Mouse (Mus musculus): ENCODE data around the gene Olfr54.
"Not testable (repeated sequence)": the region's sequence is repeated elsewhere in the genome, so short reads cannot be mapped to it uniquely, and the experiment has no call there.

The Olfr54 gene

GRCm38 (mm10) chr11:51013936-51014335 lies at the start of gene Olfr54:
TSS of gene Olfr54 (plus strand) at chr11:51014236.
- DNase-seq (ENCODE audit: low spot score in 2 of 2), result no peak

GRCm38 (mm10) chr11:50964886-50965285 lies 49.1 kb upstream of the Olfr54 start:
- DNase-seq (ENCODE audit: low spot score in 2 of 2), result no peak

GRCm38 (mm10) chr11:50966230-50966629 lies 47.8 kb upstream of the Olfr54 start, which contains the start of gene Olfr1378:
TSS of gene Olfr1378 (plus strand) at chr11:50966530.
- no peak for DNase-seq (ENCODE audit: low spot score in 2 of 2)

GRCm38 (mm10) chr11:50977216-50977615 lies 36.8 kb upstream of the Olfr54 start:
- DNase-seq (ENCODE audit: low spot score in 2 of 2), result no peak

GRCm38 (mm10) chr11:50981667-50982066 lies 32.4 kb upstream of the Olfr54 start, which contains the start of gene Olfr1377:
TSS of gene Olfr1377 (plus strand) at chr11:50981967.
- no peak for DNase-seq (ENCODE audit: low spot score in 2 of 2)

GRCm38 (mm10) chr11:51003296-51003695 lies 10.7 kb upstream of the Olfr54 start, which contains the start of gene Olfr51:
TSS of gene Olfr51 (plus strand) at chr11:51003596.
- no peak for DNase-seq (ENCODE audit: low spot score in 2 of 2)

GRCm38 (mm10) chr11:51011821-51012220 lies 2.2 kb upstream of the Olfr54 start:
- DNase-seq (ENCODE audit: low spot score in 2 of 2), result no peak

GRCm38 (mm10) chr11:51016341-51016740 lies 2.3 kb downstream of the Olfr54 start:
- no peak for DNase-seq (ENCODE audit: low spot score in 2 of 2)

GRCm38 (mm10) chr11:51026811-51027210 lies 12.8 kb downstream of the Olfr54 start:
- DNase-seq (ENCODE audit: low spot score in 2 of 2), result not testable (repeated sequence)

- DNase-seq (ENCODE audit: low spot score in 2 of 2), result not testable (repeated sequence)
These were observed 15.3 kb downstream of the Olfr54 start for GRCm38 (mm10) chr11:51029381-51029780.

GRCm38 (mm10) chr11:51030225-51030624 lies 16.2 kb downstream of the Olfr54 start:
- DNase-seq (ENCODE audit: low spot score in 2 of 2), result no peak

- no peak for DNase-seq (ENCODE audit: low spot score in 2 of 2)
These were observed 18.8 kb downstream of the Olfr54 start for GRCm38 (mm10) chr11:51032851-51033250.

GRCm38 (mm10) chr11:51034141-51034540 lies 20.1 kb downstream of the Olfr54 start:
- not testable (repeated sequence) for DNase-seq (ENCODE audit: low spot score in 2 of 2)

- no peak for DNase-seq (ENCODE audit: low spot score in 2 of 2)
These were observed 21.9 kb downstream of the Olfr54 start for GRCm38 (mm10) chr11:51035951-51036350.

GRCm38 (mm10) chr11:51044776-51045175 lies 30.7 kb downstream of the Olfr54 start:
- not testable (repeated sequence) for DNase-seq (ENCODE audit: low spot score in 2 of 2)

GRCm38 (mm10) chr11:51047809-51048208 lies 33.8 kb downstream of the Olfr54 start, which contains the start of gene Olfr1375:
TSS of gene Olfr1375 (plus strand) at chr11:51048109.
- DNase-seq (ENCODE audit: low spot score in 2 of 2), result not testable (repeated sequence)

- DNase-seq (ENCODE audit: low spot score in 2 of 2), result no peak
These were observed 37.6 kb downstream of the Olfr54 start for GRCm38 (mm10) chr11:51051678-51052077.

- DNase-seq (ENCODE audit: low spot score in 2 of 2), result no peak
These were observed 39.2 kb downstream of the Olfr54 start for GRCm38 (mm10) chr11:51053230-51053629.

- DNase-seq (ENCODE audit: low spot score in 2 of 2), result peak; percentile 50 to 74
These were observed 45.1 kb downstream of the Olfr54 start, which contains the start of gene Zfp354a for GRCm38 (mm10) chr11:51059151-51059571. TSS of gene Zfp354a (plus strand) at chr11:51059257.

- no peak for DNase-seq (ENCODE audit: low spot score in 2 of 2)
These were observed 45.6 kb downstream of the Olfr54 start for GRCm38 (mm10) chr11:51059640-51060039.

GRCm38 (mm10) chr11:51060981-51061380 lies 46.9 kb downstream of the Olfr54 start:
- no peak for DNase-seq (ENCODE audit: low spot score in 2 of 2)

- DNase-seq (ENCODE audit: low spot score in 2 of 2), result no peak
These were observed 49.2 kb downstream of the Olfr54 start for GRCm38 (mm10) chr11:51063276-51063675.

GRCm38 (mm10) chr11:51063841-51064240 lies 49.8 kb downstream of the Olfr54 start:
- no peak for DNase-seq (ENCODE audit: low spot score in 2 of 2)
